Mouse (Mus musculus) layer of hippocampus, adult 8-10 months (tissue): Measurements from ENCODE around the gene Wfdc16. TPM values are rescaled to one million over a fixed set of nuclear protein-coding genes. Genes with fewer than 3 reads are reported as not detected.
"Not testable (repeated sequence)": the region's sequence is repeated elsewhere in the genome, so short reads cannot be mapped to it uniquely, and the experiment has no call there.

Experiments
- DNase-seq, 2 experiments: peaks; one replicate each; pipeline ENCODE4 v3.0.0; 2022; ENCODE audit warnings: low spot score in 2 of 2
- total RNA-seq, 4 experiments: library from RNA; stranded (reverse); gene quantifications; 2 replicates each; pipeline ENCODE4 v1.2.4; 2022

Wfdc16 gene
- total RNA-seq, 4 experiments from 2014 or later: not detected

DNA sequence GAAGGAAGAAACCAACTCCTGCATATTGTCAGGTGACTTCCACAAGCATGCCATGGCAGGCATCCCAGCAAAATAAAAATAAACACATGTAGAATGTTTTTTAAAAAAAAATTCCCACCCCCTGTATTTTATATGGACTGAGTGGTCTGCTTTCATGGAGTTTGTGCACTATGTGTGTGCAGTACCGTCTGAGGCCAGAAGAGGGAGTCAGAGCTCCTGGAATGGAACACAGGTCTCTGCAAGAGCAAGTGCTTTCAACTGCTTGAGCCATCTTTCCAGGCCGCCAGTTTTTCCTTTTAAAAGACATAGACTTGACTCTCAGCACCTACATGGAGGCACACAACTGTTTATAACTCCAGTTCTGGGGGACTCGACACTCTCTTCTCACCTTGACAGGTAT lies 35.1 kb downstream of the Wfdc16 start:
- no peak for DNase-seq

DNA sequence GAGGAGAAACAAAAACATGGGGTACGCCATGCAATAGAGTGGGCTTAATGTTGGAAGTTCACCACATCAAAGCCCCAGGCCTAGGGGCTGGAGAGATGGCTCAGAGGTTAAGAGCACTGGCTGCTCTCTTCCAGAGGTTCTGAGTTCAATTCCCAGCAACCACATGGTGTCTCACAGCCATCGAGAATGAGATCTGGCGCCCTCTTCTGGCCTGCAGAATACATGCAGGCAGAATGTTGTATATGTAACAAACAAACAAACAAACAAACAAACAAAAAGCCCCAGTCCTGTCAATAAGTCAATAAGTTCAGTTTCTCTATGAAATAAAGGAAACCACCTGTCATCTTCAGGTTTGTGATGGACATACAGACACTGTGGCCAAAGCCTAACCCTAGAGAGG lies 38.4 kb downstream of the Wfdc16 start:
- DNase-seq: no peak

DNA sequence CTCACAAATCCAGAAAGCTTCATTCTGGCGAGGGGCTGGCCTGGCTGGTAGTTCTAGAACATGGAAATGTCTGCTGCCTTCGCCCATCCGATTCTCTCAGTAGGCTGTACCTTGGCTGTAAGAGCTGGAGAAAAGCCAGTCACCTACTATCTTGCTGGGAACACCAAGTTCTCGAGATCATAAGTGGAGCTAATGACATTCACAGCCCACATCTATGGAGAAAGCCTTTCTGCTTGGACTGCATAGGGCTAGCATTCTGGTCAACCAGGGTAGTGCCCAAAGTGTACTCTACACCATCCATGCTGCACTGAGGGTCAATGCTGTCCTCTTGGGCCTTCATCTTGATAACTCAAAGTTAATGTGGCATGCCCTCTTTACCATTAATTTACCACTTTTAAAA lies 45.1 kb downstream of the Wfdc16 start, which contains the start of gene Eppin:
Eppin (minus strand) TSS at position 101 of the 400 bp plus-strand sequence.
- no peak for DNase-seq

GRCm38 (mm10) chr2:164592014-164592413 lies 46.6 kb downstream of the Wfdc16 start:
- DNase-seq: peak in 1 of 2 experiments; percentile 12

GRCm38 (mm10) chr2:164585025-164585725 lies 53.4 kb downstream of the Wfdc16 start, which contains the start of gene Wfdc6a:
Gene Wfdc6a, minus strand, starts transcription at chr2:164585447.
- not testable (repeated sequence) for DNase-seq

Other genes with a start within 250 kb of the Wfdc16 start
- gene Slpi, start 249.7 kb downstream of the Wfdc16 start, total RNA-seq: 1 to 10 TPM in 3 of 4 experiments, not detected in 1; 1.2 to 1.5 (median 1.2) TPM
- under 1 TPM; 0.34 to 0.67 (median 0.42) TPM for gene Rbpjl, start 235.7 kb downstream of the Wfdc16 start, total RNA-seq
- gene Matn4, start 233.6 kb downstream of the Wfdc16 start, total RNA-seq: 10 to 100 TPM; 11.1 to 12.6 (median 11.9) TPM
- 100 to 1,000 TPM; 109 to 165 (median 131) TPM for gene Sdc4, start 194.9 kb downstream of the Wfdc16 start, total RNA-seq
- 10 to 100 TPM; 40.4 to 45.8 (median 44.8) TPM for gene Sys1, start 181.8 kb downstream of the Wfdc16 start, total RNA-seq
- 10 to 100 TPM in 1 of 4 experiments, 1 to 10 TPM in 2, not detected in 1; 8.4 to 15.8 (median 9.9) TPM for gene Gm20458, start 177.8 kb downstream of the Wfdc16 start, total RNA-seq
- not detected for gene Trp53tg5, start 165.1 kb downstream of the Wfdc16 start, total RNA-seq
- 100 to 1,000 TPM; 109 to 163 (median 138) TPM for gene Dbndd2, start 152.7 kb downstream of the Wfdc16 start, total RNA-seq
- gene Pigt, start 141.3 kb downstream of the Wfdc16 start, total RNA-seq: 10 to 100 TPM; 75.4 to 90.5 (median 81.6) TPM
- gene Wfdc2, start 76.4 kb downstream of the Wfdc16 start, total RNA-seq: 1 to 10 TPM in 1 of 4 experiments, under 1 TPM in 3; 0.55 to 1.1 (median 0.84) TPM
- not detected for gene Spint3, start 65.3 kb downstream of the Wfdc16 start, total RNA-seq
- gene Wfdc6a, start 53.3 kb downstream of the Wfdc16 start, total RNA-seq: not detected
- not detected for gene Eppin, start 45.2 kb downstream of the Wfdc16 start, total RNA-seq
- gene Wfdc6b, start 25.3 kb downstream of the Wfdc16 start, total RNA-seq: not detected
- not detected for gene Wfdc8, start 25.2 kb downstream of the Wfdc16 start, total RNA-seq
- not detected for gene Wfdc10, start 17.2 kb upstream of the Wfdc16 start, total RNA-seq
- gene Wfdc9, start 17.8 kb upstream of the Wfdc16 start, total RNA-seq: not detected
- not detected for gene Wfdc11, start 35.3 kb upstream of the Wfdc16 start, total RNA-seq
- not detected for gene Wfdc13, start 46.3 kb upstream of the Wfdc16 start, total RNA-seq
- gene Spint4, start 59.7 kb upstream of the Wfdc16 start, total RNA-seq: not detected
- not detected for gene Spint5, start 76.5 kb upstream of the Wfdc16 start, total RNA-seq
- gene Wfdc3, start 107.1 kb upstream of the Wfdc16 start, total RNA-seq: 1 to 10 TPM in 3 of 4 experiments, under 1 TPM in 1; 0.99 to 2.4 (median 1.8) TPM
- gene Dnttip1, start 107.2 kb upstream of the Wfdc16 start, total RNA-seq: 10 to 100 TPM; 32.6 to 36.7 (median 35.3) TPM
- under 1 TPM in 3 of 4 experiments, not detected in 1; 0.33 to 0.81 (median 0.48) TPM for gene Ube2c, start 131.1 kb upstream of the Wfdc16 start, total RNA-seq
- gene Tnnc2, start 141.2 kb upstream of the Wfdc16 start, total RNA-seq: 1 to 10 TPM in 1 of 4 experiments, not detected in 3; 1.4 TPM
- 10 to 100 TPM; 33.0 to 44.9 (median 39.9) TPM for gene Snx21, start 147.0 kb upstream of the Wfdc16 start, total RNA-seq
- 10 to 100 TPM; 25.1 to 34.0 (median 27.7) TPM for gene Acot8, start 166.1 kb upstream of the Wfdc16 start, total RNA-seq
- 10 to 100 TPM in 1 of 4 experiments, 1 to 10 TPM in 3; 8.3 to 10.2 (median 9.5) TPM for gene Zswim3, start 166.3 kb upstream of the Wfdc16 start, total RNA-seq
- 10 to 100 TPM; 22.2 to 25.1 (median 22.9) TPM for gene Zswim1, start 183.9 kb upstream of the Wfdc16 start, total RNA-seq
- gene Spata25, start 189.7 kb upstream of the Wfdc16 start, total RNA-seq: 1 to 10 TPM in 1 of 4 experiments, under 1 TPM in 1, not detected in 2; 0.54 to 1.3 TPM
- 100 to 1,000 TPM in 3 of 4 experiments, 10 to 100 TPM in 1; 96.9 to 242 (median 147) TPM for gene Ctsa, start 194.1 kb upstream of the Wfdc16 start, total RNA-seq
- gene Neurl2, start 194.7 kb upstream of the Wfdc16 start, total RNA-seq: 1 to 10 TPM; 1.6 to 4.9 (median 3.6) TPM
- 100 to 1,000 TPM in 2 of 4 experiments, 10 to 100 TPM in 2; 81.0 to 114 (median 96.0) TPM for gene Pltp, start 218.9 kb upstream of the Wfdc16 start, total RNA-seq
- gene Pcif1, start 240.5 kb upstream of the Wfdc16 start, total RNA-seq: 10 to 100 TPM; 40.5 to 62.8 (median 49.0) TPM